Mouse (Mus musculus): ENCODE data around the gene Trhr2.

The Trhr2 gene

GRCm38 (mm10) chr8:122307836-122308235, 52.7 kb downstream of the Trhr2 start:
- DNase-seq (ENCODE audit: low spot score in 2 of 2): no peak

Measured in right cerebral cortex, postnatal 36 days (tissue).